Mouse (Mus musculus) ES-E14 (cell line): ENCODE results near the gene Map2k7.

Experiments used
- HCFC1 ChIP-seq: IDR thresholded peaks from 2 replicates; pipeline ENCODE4 v1.6.1; 2012; ENCODE audit warnings: low read length, inconsistent platforms, borderline replicate concordance; ENCODE audit not compliant: insufficient read depth
- MAFK ChIP-seq: IDR thresholded peaks from 2 replicates; pipeline ENCODE4 v1.6.1; 2014; ENCODE audit warnings: mild to moderate bottlenecking, low read depth, low read length, inconsistent platforms; ENCODE audit not compliant: insufficient read depth
- ZC3H11A ChIP-seq: IDR thresholded peaks from 2 replicates; pipeline ENCODE4 v1.6.1; 2012; ENCODE audit warnings: low read depth, mild to moderate bottlenecking, inconsistent platforms, low read length, borderline replicate concordance

DNA sequence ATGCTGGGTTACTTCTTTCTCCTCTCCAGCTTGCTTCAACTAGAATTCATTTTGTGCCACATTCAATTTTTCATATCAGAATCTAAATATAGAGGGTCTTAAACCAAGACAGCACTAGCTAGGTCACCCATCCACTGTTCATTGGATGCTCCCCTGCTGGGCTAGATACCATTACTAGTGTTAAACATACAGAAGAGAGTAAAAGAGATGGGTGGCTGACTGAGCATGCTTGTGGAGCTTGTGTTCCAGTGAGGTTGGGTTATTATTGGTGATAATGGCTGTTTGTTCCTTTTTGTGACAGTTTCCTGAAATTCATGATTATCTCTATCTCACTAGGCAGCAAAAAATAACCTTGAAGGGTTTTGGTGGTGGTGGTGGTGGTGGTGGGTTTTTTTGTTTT lies 16.5 kb upstream of the Map2k7 start:
- TF ChIP-seq ZC3H11A (no peak), HCFC1 (no peak), MAFK (no peak)
